7 mouse cellular contexts compared by ENCODE assay signal in genomic region chr11:30885171-30885871, GRCm38 (mm10). TPM values are rescaled to one million over a fixed set of nuclear protein-coding genes. Genes with fewer than 3 reads are reported as not detected.
DNase-seq lines count a peak whose midpoint lies in the region; TF ChIP-seq lines count a peak whose summit lies in the region.

Gene Gpr75 (plus strand): TSS chr11:30885358.
Gene Asb3 (plus strand): TSS chr11:30885416.

- 4% methylated on average over 41 of the region's 41 CpGs for WGBS in limb, embryonic 10.5 days
- 3% methylated on average over 41 of the region's 41 CpGs for WGBS in midbrain, embryonic 10.5 days
- WGBS in small intestine, adult 2 months = 8% methylated on average over 41 of the region's 41 CpGs

- TF ChIP-seq CTCF in small intestine, adult 2 months (IDR thresholded peaks at IDR 0.05; ENCODE audit: extremely low read depth, insufficient read length, insufficient replicate concordance, low read depth, low read length) = no peak

- H3K9me3 ChIP-seq in erythroblast, embryonic 14.5 days (ENCODE audit: control insufficient read depth, low read length) = no peaks in the 10 kb centered on the region
- no peaks in the 10 kb centered on the region for H3K9me3 ChIP-seq in limb, embryonic 10.5 days (replicated peaks)
- H3K9me3 ChIP-seq in midbrain, embryonic 10.5 days (replicated peaks) = no peaks in the 10 kb centered on the region

- no peak for TF ChIP-seq POLR2A in small intestine, adult 2 months (IDR thresholded peaks at IDR 0.05; ENCODE audit: low read depth, low read length)

- peaks cover 9% of the 10 kb centered on the region for H3K36me3 ChIP-seq in erythroblast, embryonic 14.5 days (ENCODE audit: control insufficient read depth)
- H3K36me3 ChIP-seq in limb, embryonic 10.5 days = peaks cover 2% of the 10 kb centered on the region
- peaks cover 8% of the 10 kb centered on the region for H3K36me3 ChIP-seq in midbrain, embryonic 10.5 days
- 0 out of 2 replicates have a peak, but pooled peaks cover under 1% of the 10 kb centered on the region for H3K36me3 ChIP-seq in small intestine, adult 2 months (ENCODE audit: control insufficient read depth, insufficient read depth, low read length)

- DNase-seq in cerebellum, adult 11-12 months = peak; percentile 89
- peak; percentile 7 for DNase-seq in heart, adult 8-10 months (ENCODE audit: low spot score)
- peak; percentile 11 to 21 for DNase-seq in kidney, adult 8-10 months
- DNase-seq in limb, embryonic 10.5 days (ENCODE audit: low spot score) = peak; percentile 58
- peak; percentile 57 for DNase-seq in midbrain, embryonic 10.5 days (ENCODE audit: low spot score)

- H3K27ac ChIP-seq in limb, embryonic 10.5 days = peak within 1 kb of the TSS; percentile 71
- peak within 1 kb of the TSS; percentile 75 for H3K27ac ChIP-seq in midbrain, embryonic 10.5 days (replicated peaks)
- no peak within 1 kb of the TSS for H3K27ac ChIP-seq in small intestine, adult 2 months (ENCODE audit: insufficient read depth, low read depth, low read length)

- peaks cover 7% of the 10 kb centered on the region for H3K4me1 ChIP-seq in erythroblast, embryonic 14.5 days (ENCODE audit: control insufficient read depth)
- H3K4me1 ChIP-seq in limb, embryonic 10.5 days = peaks cover 9% of the 10 kb centered on the region
- peaks cover 11% of the 10 kb centered on the region for H3K4me1 ChIP-seq in midbrain, embryonic 10.5 days
- H3K4me1 ChIP-seq in small intestine, adult 2 months (ENCODE audit: control insufficient read depth, insufficient read depth, insufficient read length, low read length) = peaks cover 5% of the 10 kb centered on the region; the same call in 1 of the 2 replicates

- H3K27me3 ChIP-seq in erythroblast, embryonic 14.5 days (ENCODE audit: control insufficient read depth) = peaks cover 29% of the 10 kb centered on the region
- no peaks in the 10 kb centered on the region for H3K27me3 ChIP-seq in limb, embryonic 10.5 days (ENCODE audit: low read depth, poor library complexity, severe bottlenecking)
- no peaks in the 10 kb centered on the region for H3K27me3 ChIP-seq in midbrain, embryonic 10.5 days (ENCODE audit: low read depth, poor library complexity, severe bottlenecking)
- H3K27me3 ChIP-seq in small intestine, adult 2 months (ENCODE audit: control insufficient read depth, insufficient read depth, low read length) = no peaks in the 10 kb centered on the region

- H3K4me3 ChIP-seq in erythroblast, embryonic 14.5 days (replicated peaks) = peak within 1 kb of the TSS; percentile 28
- peak within 1 kb of the TSS; percentile 62 for H3K4me3 ChIP-seq in limb, embryonic 10.5 days
- peak within 1 kb of the TSS; percentile 60 for H3K4me3 ChIP-seq in midbrain, embryonic 10.5 days
- H3K4me3 ChIP-seq in small intestine, adult 2 months (ENCODE audit: low read depth, low read length) = peak within 1 kb of the TSS; percentile 44

RNA-seq across cellular contexts. Expression of gene Gpr75, which starts in this region (rescaled TPM):
- not detected in 2 replicates for polyA plus RNA-seq in erythroblast, embryonic 14.5 days (2012)
- total RNA-seq in heart, adult 8-10 months (2022) = under 1 TPM in 2 of 4 experiments, not detected in 2; 0.22 TPM
- polyA plus RNA-seq in limb, embryonic 10.5 days (2016; fragmentation: Nextera tagmentation; extraction: Ambion mirVana) = 0.23 and 0.48 TPM in 2 replicates
- 0.62 and 0.66 TPM in 2 replicates for polyA plus RNA-seq in midbrain, embryonic 10.5 days (2016; fragmentation: Nextera tagmentation; extraction: Ambion mirVana)
- 0.09 TPM in 1 of 2 replicates, not detected in the other for polyA plus RNA-seq in small intestine, adult 2 months (2012; rRNA removed)

RNA-seq across cellular contexts. Expression of gene Asb3, which starts in this region (rescaled TPM):
- 0.10 and 0.20 TPM in 2 replicates for polyA plus RNA-seq in erythroblast, embryonic 14.5 days (2012)
- 1 to 10 TPM; 7.4 to 9.9 (median 8.2) TPM for total RNA-seq in heart, adult 8-10 months (2022)
- 26.3 and 31.1 TPM in 2 replicates for polyA plus RNA-seq in limb, embryonic 10.5 days (2016; fragmentation: Nextera tagmentation; extraction: Ambion mirVana)
- polyA plus RNA-seq in midbrain, embryonic 10.5 days (2016; fragmentation: Nextera tagmentation; extraction: Ambion mirVana) = 26.7 and 29.1 TPM in 2 replicates
- 0.08 and 0.52 TPM in 2 replicates for polyA plus RNA-seq in small intestine, adult 2 months (2012; rRNA removed)

Comparison
In these comparisons a context has a peak if more than half of its experiments do, and no peak if none do; other contexts are left out.
1. RNA of gene Asb3 (polyA plus RNA-seq): 26.3 to 31.1 TPM in limb, embryonic 10.5 days and 26.7 to 29.1 TPM in midbrain, embryonic 10.5 days; 0.08 to 0.52 TPM in small intestine, adult 2 months and 0.10 to 0.20 TPM in erythroblast, embryonic 14.5 days; every median in the first group is over 10 times any median in the second.
2. DNase-seq: peak in every context shown above with its lines; median percentile 89 in cerebellum, adult 11-12 months; 58 in limb, embryonic 10.5 days; 57 in midbrain, embryonic 10.5 days; 16 in kidney, adult 8-10 months; 7 in heart, adult 8-10 months.
3. Peak in every context shown above with its lines, with median percentiles within 50 percentile points of each other: H3K4me3 ChIP-seq.